Mouse (Mus musculus): ENCODE measurements around the gene Zfp986. TPM values are rescaled to one million over a fixed set of nuclear protein-coding genes. Genes with fewer than 3 reads are reported as not detected.

The Zfp986 gene
- polyA plus RNA-seq, 1 experiment from 2014 or later: not detected

Other genes starting within 250 kb of the Zfp986 start
- not detected in 2 replicates for gene Zfp980, start 198.1 kb upstream of the Zfp986 start, polyA plus RNA-seq (2016; fragmentation: Nextera tagmentation; extraction: Ambion mirVana)
- gene Zfp987, start 228.5 kb downstream of the Zfp986 start, polyA plus RNA-seq (2016; fragmentation: Nextera tagmentation; extraction: Ambion mirVana): not detected in 2 replicates